Mouse (Mus musculus) neural tube, embryonic 13.5 days (tissue): ENCODE measurements around the gene Arl3. TPM values are rescaled to one million over a fixed set of nuclear protein-coding genes. Genes with fewer than 3 reads are reported as not detected.
A peak's percentile ranks its signal among the peaks of the same experiment; 100 is the strongest.

Experiments
- ATAC-seq: fragments of 200-750 bp; cut with Nextera tagmentation; 2 replicates; pipeline ENCODE4 v1.8.0; 2017; ENCODE audit warnings: low read depth, mild to moderate bottlenecking, moderate TSS enrichment, moderate library complexity
- H3K27ac ChIP-seq: fragments of 300-500 bp; sonication (generic); replicated peaks from 2 replicates; pipeline ENCODE4 v1.5.1; 2015; ENCODE audit warnings: moderate library complexity, mild to moderate bottlenecking, inconsistent platforms
- H3K27me3 ChIP-seq: fragments of 300-500 bp; sonication (generic); 2 replicates; pipeline ENCODE4 v1.6.1; 2015; ENCODE audit warnings: mild to moderate bottlenecking, inconsistent platforms
- H3K36me3 ChIP-seq: fragments of 300-500 bp; sonication (generic); 2 replicates; pipeline ENCODE4 v1.6.1; 2015; ENCODE audit warnings: mild to moderate bottlenecking, inconsistent platforms
- H3K4me1 ChIP-seq: fragments of 300-500 bp; sonication (generic); replicated peaks from 2 replicates; pipeline ENCODE4 v1.6.1; 2015; ENCODE audit warnings: inconsistent platforms
- H3K4me2 ChIP-seq: fragments of 300-500 bp; sonication (generic); 2 replicates; pipeline ENCODE4 v1.6.1; 2015; ENCODE audit warnings: inconsistent platforms, mild to moderate bottlenecking, moderate library complexity
- H3K4me3 ChIP-seq: fragments of 300-500 bp; sonication (generic); 2 replicates; pipeline ENCODE4 v1.5.1; 2015; ENCODE audit warnings: mild to moderate bottlenecking, inconsistent platforms
- H3K9ac ChIP-seq: fragments of 300-500 bp; sonication (generic); 2 replicates; pipeline ENCODE4 v1.6.1; 2015; ENCODE audit warnings: moderate library complexity, mild to moderate bottlenecking, inconsistent platforms
- H3K9me3 ChIP-seq: fragments of 300-500 bp; sonication (generic); 2 replicates; pipeline ENCODE4 v1.6.1; 2016; ENCODE audit warnings: inconsistent platforms
- WGBS: fragments of 180-500 bp; shearing (Covaris S2); methylation state at CpG from one replicate; pipeline ENCODE4 v1.1.7; 2015; 5-methylcytosine and 5-hydroxymethylcytosine counted together
- polyA plus RNA-seq: library from polyadenylated mRNA; unstranded; fragments of >200 nt; fragmentation: Nextera tagmentation; extraction: Ambion mirVana; gene quantifications from 2 replicates; pipeline ENCODE4 v1.2.1, GENCODE M21; 2015

The Arl3 gene
- polyA plus RNA-seq, 1 experiment from 2014 or later = 208 TPM

DNA sequence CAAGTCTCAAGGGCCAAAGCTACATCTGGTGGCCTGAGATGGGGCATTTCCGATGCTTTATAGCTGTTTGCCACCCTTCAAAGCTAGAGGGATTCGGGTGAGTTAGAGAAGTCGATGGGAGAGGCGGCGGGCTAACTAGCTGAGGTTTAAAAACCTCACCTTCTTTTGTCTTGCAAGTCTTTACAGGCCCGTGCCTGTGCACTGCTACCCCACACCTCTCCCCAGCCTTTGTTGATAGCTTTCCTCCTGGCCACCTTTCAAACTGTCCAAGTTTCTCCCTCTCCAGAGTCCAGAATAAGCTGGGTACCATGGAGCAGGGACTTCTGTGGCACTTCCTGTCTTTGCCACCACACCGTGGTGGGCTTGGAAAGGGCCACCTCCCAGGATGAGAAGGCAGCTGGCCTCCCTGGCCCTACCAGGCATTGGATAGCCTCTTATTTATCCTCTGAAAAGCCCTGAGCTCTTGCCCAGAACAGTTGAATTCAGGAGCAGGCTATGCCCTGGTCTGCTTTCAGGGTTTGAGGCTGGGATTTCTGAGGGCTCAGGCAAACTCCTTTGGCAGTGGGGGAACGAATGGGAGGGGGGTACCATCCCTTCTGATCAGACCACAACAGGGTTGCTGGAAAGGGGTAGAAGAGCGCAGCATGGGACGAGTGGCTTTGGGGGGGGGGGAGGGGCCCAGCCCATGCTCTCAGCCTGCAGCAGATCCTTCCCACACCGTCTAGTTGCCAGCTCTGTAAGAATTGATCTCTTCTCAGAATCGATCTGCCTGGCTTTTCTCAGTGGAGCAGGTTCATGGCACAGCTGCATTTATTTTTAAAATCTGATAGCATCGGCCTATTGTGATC lies 43.2 kb downstream of the Arl3 start:
- H3K4me3 ChIP-seq = no peak overlapping the region
- 0 out of 2 replicates have a peak, but pooled peaks have one; percentile 2 for ATAC-seq
- H3K9me3 ChIP-seq = no peaks in the 10 kb centered on the region
- 5% methylated on average over 13 of the region's 13 CpGs for WGBS
- peak overlapping the region; percentile 92 for H3K27ac ChIP-seq
- peaks cover 97% of the 10 kb centered on the region for H3K4me1 ChIP-seq
- H3K9ac ChIP-seq = peak overlapping the region; percentile 69
- no peaks in the 10 kb centered on the region for H3K36me3 ChIP-seq
- H3K27me3 ChIP-seq = no peaks in the 10 kb centered on the region
- H3K4me2 ChIP-seq = peak overlapping the region; percentile 59

DNA sequence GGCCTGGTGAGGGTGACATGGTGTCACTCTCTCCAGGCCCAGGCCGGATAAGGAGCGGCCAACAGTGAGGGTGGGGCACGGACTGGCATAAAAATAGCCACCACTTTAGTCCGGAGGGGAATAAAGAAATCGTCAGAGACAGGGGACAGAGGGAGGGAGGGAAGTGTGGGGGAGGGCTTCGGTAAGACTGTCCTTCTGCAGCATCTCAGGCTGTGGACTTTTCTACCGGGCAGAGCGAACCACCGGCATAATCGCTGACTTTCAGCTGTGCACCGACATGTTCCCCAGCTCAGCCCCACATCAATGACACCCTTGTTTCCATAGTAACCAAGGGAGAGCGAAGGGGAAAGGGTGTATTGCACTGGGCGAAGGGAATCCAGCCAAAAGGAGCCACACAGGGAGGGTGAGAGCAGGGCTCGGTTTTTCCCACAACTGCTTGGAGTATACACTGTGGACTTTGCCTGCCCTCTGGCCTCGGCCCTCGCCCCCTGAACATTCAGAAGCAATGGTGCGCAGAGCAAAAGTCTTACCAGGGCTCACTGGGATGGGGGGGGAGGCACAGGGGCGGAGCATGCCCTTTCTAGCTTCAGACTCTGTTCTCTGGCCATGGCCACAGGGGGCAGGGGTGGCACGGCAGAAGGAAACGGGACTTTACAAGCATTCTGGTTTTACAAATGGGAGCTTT lies 44.3 kb downstream of the Arl3 start:
- WGBS = under 1% methylated on average over 20 of the region's 20 CpGs
- no peaks in the 10 kb centered on the region for H3K27me3 ChIP-seq
- H3K4me3 ChIP-seq = peak overlapping the region; percentile 23
- H3K9me3 ChIP-seq = no peaks in the 10 kb centered on the region
- peak overlapping the region; percentile 69 for H3K9ac ChIP-seq
- peak overlapping the region; percentile 59 for H3K4me2 ChIP-seq
- ATAC-seq = peak; percentile 65
- H3K4me1 ChIP-seq = peaks cover 99% of the 10 kb centered on the region
- no peaks in the 10 kb centered on the region for H3K36me3 ChIP-seq
- H3K27ac ChIP-seq = peak overlapping the region; percentile 92

DNA sequence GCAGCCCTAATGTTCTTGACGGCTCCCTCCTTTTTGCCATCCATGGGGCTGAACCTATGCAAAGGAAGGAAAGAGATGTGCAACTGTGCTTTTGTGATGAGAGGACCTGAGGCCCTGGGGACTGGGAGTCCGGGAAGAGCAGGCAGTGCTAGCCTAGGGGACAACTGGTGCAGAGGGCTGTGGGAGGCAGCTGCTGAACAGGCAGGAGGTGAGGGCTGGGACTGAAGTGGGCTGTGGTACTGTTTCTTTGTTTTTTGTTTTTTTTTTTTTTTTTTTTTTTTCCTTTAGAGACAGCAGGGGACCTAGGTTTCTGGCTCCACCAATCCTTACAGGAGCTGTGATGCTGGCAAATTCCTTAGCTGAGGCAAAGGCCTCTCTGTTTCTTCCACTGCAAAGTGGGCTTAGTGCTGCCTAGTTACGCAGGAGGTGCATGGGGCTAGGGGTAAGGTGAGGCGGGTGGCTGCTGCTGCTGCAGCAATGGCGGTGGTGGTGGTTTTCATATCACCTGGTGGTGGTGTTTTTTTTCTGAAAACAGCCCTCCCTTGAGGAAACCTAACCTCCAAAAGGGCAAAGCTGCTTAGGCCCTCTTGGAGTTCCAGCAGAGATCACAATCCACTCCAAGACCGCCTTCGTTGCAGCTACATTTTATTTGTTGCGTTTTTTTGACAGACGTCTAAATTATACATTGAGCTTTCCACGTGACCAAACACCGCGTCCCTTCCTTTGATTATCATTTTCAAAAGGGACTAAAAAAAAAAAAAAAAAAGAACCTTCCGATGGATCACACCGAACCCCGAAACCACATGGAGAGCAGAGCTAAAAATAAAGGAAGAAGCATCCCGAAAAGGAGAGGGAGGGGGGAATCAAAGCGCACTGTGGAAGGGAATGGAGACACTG lies 45.1 kb downstream of the Arl3 start:
- Histone ChIP-seq H3K4me2 (peak overlapping the region; percentile 59), H3K9me3 (no peaks in the 10 kb centered on the region), H3K27ac (peak overlapping the region; percentile 92), H3K36me3 (no peaks in the 10 kb centered on the region), H3K4me1 (peaks cover 99% of the 10 kb centered on the region), H3K9ac (peak overlapping the region; percentile 69), H3K4me3 (peak overlapping the region; percentile 23), H3K27me3 (no peaks in the 10 kb centered on the region)
- 12% methylated on average over 17 of the region's 17 CpGs for whole genome bisulfite sequencing
- ATAC-seq = no peak

DNA sequence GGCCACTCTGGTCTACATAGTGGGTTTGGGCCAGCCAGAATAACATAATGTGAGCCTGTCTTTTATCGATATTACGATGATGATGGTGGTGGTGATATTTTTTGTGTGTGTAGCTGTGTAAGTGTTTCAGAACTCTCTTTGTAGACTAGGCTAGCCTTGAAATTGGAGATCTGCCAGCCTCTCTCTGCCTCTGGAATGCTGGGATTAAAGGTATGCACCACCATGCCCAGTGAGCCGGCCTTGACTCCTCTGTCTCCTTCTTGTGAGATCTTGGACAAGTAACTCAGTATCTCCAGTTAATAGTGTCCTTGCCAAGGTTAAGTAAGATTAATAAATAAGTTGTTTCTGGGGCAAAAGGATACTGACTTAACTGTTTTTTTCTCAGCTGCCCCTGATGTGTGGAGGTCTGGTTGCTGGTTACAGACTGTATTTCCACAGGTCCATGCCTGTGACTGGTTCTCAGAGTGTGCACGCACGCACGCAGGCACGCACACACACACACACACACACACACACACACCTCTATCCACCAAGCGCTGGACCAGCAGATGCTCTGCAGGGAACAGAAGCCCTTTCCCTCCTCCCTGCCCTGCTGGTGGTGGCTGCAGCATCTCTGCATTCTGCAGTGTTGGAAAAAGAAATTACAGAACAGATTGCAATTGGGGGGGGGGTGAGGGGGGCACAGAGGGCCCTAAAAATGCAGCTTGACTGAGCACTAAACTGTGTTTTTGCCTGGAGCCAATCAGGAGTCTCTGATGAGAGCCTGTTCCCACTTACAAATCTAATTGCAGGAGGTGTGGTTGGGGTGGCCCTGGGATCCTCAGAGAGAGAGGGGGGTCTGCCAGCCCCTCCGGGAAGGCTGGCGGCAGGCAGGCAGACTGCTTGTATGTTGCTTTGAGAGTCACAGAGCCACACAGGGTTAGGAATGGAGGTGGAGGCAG lies 47.0 kb downstream of the Arl3 start:
- Histone ChIP-seq H3K27ac (peak overlapping the region; percentile 61), H3K4me3 (no peak overlapping the region)
- ATAC-seq = no peak

DNA sequence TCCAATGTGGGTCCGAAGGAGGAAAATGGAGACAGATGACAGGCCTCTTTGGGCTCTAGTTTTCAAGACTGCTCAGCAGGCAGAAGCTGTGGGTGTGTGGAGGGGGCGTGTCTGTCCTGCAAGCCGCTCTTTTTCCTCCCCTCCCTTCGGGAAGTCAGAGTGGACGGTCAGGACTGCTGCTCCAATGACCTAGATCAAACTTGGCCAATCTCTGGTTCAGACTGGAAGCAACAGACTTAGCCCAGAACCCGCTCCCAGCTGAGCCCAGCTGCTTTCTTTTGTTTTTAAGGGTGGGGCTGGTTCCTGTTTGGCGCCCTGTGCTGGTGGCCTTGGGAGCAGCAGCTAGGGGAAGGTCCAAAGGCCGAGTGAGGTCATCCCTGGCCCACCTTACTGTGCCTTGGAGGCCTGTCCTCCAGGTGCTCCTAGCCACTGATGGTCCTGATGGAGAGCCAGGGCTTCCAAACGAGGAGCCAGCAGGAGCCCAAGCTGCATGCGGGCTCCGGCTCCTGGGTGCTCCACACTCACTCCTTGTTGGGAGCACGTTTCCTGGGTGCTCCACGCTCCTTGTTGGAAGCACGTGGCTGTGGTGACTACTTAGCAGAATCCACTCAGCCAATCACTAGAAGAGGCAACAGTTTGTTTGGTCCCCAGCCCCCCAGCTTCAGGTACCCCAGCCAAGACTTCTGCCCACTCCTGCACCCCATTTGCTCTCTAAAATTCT lies 48.2 kb downstream of the Arl3 start:
- Histone ChIP-seq H3K36me3 (no peaks in the 10 kb centered on the region), H3K27ac (peak overlapping the region; percentile 89), H3K27me3 (no peaks in the 10 kb centered on the region), H3K9me3 (no peaks in the 10 kb centered on the region), H3K4me1 (peaks cover 80% of the 10 kb centered on the region), H3K9ac (peak overlapping the region; percentile 49), H3K4me2 (peak overlapping the region; percentile 54), H3K4me3 (no peak overlapping the region)
- 29% methylated on average over 14 of the region's 14 CpGs for WGBS
- ATAC-seq = no peak

More for the DNA sequence above, 47.0 kb downstream of the Arl3 start:
- Histone ChIP-seq H3K9me3 (no peaks in the 10 kb centered on the region), H3K36me3 (no peaks in the 10 kb centered on the region), H3K4me1 (peaks cover 92% of the 10 kb centered on the region), H3K4me2 (no peak overlapping the region), H3K9ac (peak overlapping the region; percentile 26; the same call in 1 of the 2 replicates), H3K27me3 (no peaks in the 10 kb centered on the region)
- WGBS = 42% methylated on average over 10 of the region's 10 CpGs

DNA sequence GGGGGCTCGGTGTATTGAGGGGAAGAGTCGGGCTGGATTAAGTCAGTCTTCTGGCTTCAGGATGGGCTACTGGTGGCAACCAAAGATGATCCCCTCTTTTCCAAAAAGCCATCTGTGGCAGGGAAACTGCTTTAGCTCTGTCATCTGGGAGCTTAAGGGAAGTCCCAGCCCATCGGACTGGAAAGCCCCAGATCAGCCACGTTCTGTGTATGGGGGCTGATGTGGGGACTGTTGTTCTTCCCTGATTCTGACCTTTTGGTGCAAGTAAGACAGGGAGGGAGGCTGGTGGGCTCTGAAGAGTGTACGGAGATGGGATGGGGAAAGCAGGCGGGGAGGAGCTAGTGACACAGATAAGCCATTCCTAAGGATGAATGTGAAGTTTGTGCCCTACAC lies 48.9 kb downstream of the Arl3 start:
- peak overlapping the region; percentile 89 for H3K27ac ChIP-seq
- H3K4me3 ChIP-seq = peak overlapping the region; percentile 19
- H3K36me3 ChIP-seq = no peaks in the 10 kb centered on the region
- H3K9ac ChIP-seq = peak overlapping the region; percentile 49
- WGBS = 9% methylated on average over 6 of the region's 6 CpGs
- ATAC-seq = no peak
- H3K4me1 ChIP-seq = peaks cover 78% of the 10 kb centered on the region
- H3K4me2 ChIP-seq = peak overlapping the region; percentile 54
- H3K9me3 ChIP-seq = no peaks in the 10 kb centered on the region
- H3K27me3 ChIP-seq = no peaks in the 10 kb centered on the region

DNA sequence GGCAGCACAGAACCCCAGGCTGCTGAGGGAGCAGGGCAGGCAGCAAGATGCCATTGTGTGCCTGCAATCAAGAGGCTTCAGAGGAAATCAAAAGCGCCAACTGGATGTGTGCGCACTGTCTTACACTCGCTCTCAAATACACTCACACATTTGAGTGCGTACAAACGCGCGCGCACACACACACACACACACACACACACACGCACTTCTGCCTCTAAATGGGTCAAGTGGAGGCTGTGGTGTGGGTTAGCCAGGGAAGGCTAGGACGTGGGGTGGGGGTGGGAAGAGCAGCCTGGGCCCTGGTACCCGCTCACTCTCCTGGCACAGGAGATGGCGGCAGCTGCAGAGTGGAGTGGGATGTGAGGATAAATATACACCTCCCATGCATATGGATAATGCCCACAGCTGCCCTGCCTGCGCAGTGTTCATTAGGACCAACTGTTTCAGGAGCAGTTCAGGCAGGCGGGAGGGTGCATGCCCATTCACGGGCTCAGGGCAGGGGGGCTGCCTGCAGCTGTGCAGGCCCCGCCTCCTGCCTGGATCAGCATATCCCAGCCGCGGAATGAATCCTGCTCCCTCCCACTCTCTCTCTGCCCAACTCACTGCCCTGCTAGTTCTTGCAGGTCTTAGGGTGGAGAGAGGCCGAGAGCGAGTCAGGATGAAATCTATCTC lies 49.4 kb downstream of the Arl3 start:
- Histone ChIP-seq H3K4me1 (peaks cover 78% of the 10 kb centered on the region), H3K27me3 (no peaks in the 10 kb centered on the region), H3K4me3 (peak overlapping the region; percentile 19), H3K9me3 (no peaks in the 10 kb centered on the region), H3K27ac (peak overlapping the region; percentile 89), H3K9ac (peak overlapping the region; percentile 49), H3K4me2 (peak overlapping the region; percentile 54), H3K36me3 (no peaks in the 10 kb centered on the region)
- WGBS = 3% methylated on average over 20 of the region's 20 CpGs
- peak; percentile 87 for ATAC-seq

GRCm38 (mm10) chr19:46523131-46523479 lies 49.9 kb downstream of the Arl3 start:
- peak overlapping the region; percentile 49 for H3K9ac ChIP-seq
- H3K4me3 ChIP-seq = no peak overlapping the region
- ATAC-seq = no peak

DNA sequence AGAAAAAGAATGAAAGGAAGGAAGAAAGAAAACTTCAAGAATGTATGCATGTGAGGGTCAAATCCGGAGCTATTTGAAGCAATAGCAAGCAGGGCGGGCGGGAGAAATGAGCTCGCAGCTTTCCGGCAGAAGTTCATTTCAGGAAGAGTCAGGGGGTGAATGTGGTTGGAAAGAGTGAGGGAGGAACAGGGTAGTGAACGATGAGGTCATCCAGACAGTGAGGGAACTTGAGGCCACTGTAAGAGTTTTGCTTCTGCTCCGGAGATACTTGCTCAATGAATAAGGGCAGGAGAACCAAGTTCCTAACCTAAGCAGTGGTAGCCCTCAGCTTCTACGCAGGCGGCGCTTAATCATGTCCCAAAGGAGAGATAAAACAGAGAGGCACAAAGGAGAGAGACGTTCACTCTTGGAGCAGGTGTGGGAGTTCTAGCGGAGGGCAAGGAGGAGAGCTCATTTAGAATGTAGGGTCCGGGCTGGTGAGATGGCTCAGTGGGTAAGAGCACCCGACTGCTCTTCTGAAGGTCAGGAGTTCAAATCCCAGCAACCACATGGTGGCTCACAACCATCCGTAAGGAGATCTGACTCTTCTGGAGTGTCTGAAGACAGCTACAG lies 50.5 kb downstream of the Arl3 start:
- Histone ChIP-seq H3K27me3 (no peaks in the 10 kb centered on the region), H3K36me3 (no peaks in the 10 kb centered on the region), H3K9ac (no peak overlapping the region), H3K4me2 (no peak overlapping the region), H3K9me3 (no peaks in the 10 kb centered on the region), H3K27ac (peak overlapping the region; percentile 89), H3K4me3 (no peak overlapping the region), H3K4me1 (peaks cover 78% of the 10 kb centered on the region)
- WGBS = 30% methylated on average over 15 of the region's 15 CpGs
- ATAC-seq = no peak

More at GRCm38 (mm10) chr19:46523131-46523479, 49.9 kb downstream of the Arl3 start:
- Histone ChIP-seq H3K9me3 (no peaks in the 10 kb centered on the region), H3K27ac (peak overlapping the region; percentile 89), H3K36me3 (no peaks in the 10 kb centered on the region), H3K4me2 (peak overlapping the region; percentile 54), H3K27me3 (no peaks in the 10 kb centered on the region), H3K4me1 (peaks cover 78% of the 10 kb centered on the region)

DNA sequence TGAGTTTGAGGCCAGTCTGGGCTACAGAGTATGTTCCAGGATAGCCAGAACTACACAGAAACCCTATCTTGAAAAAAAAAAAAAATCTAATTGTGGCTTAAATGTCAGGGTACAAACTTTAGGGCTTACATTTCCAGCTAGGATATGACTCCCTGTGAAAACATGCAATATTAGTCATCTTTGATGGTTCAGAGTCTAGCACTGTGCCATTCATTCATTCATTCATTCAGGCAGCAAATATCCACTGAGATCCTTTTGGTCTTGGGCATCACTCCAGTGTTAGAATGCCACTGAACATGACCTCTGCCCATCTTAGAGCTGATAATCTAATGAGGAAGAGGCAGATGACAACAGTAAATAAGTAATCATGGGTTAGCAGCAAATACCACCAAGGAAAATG lies 51.3 kb downstream of the Arl3 start:
- Histone ChIP-seq H3K27me3 (no peaks in the 10 kb centered on the region), H3K9ac (no peak overlapping the region), H3K4me3 (no peak overlapping the region), H3K4me2 (no peak overlapping the region), H3K36me3 (peaks cover under 1% of the 10 kb centered on the region), H3K4me1 (peaks cover 78% of the 10 kb centered on the region), H3K27ac (no peak overlapping the region), H3K9me3 (no peaks in the 10 kb centered on the region)
- no peak for ATAC-seq
